21 mouse cellular contexts compared by ENCODE assay signal in the genomic region with DNA sequence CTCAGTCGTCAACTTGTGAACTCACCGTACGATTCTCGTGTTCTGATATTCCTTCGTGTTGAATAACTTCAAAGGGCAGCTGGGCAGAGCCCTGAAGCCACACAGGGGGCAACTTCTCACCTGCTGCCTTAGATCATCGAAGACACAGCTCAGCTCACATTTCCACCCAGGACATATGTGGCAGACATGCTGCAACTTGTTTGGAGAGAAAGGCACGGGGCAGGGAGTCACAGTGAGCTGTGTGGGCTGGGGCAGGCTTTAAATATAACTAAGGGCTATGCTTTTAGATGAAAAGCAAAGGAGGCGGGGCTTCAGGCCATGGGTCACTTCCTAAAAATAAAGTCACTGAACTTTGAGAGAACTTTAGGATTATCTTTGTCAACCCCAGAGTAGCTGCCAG. TPM values are rescaled to one million over a fixed set of nuclear protein-coding genes. Genes with fewer than 3 reads are reported as not detected.
DNase-seq lines count a peak whose midpoint lies in the region; ATAC-seq and TF ChIP-seq lines count a peak whose summit lies in the region.
"Had no signal": no experiment of that assay in that cellular context is flagged by ENCODE, and none has a peak within 500 bp of the region (broad histone marks: within the 10 kb centered on the region; RNA-seq: fewer than 3 reads in every experiment).

No protein-coding gene starts in this region.

- no peak overlapping the region for H3K4me3 ChIP-seq in heart, embryonic 14.5 days (ENCODE audit: control insufficient read depth in 1 of 2, insufficient read depth in 1 of 2, low read depth in 1 of 2, low read length in 2 of 2)
- no peak overlapping the region for H3K4me3 ChIP-seq in heart, embryonic 11.5 days (ENCODE audit: low read depth, low read length)
- H3K4me3 ChIP-seq in C2C12 (ENCODE audit: insufficient read depth, poor library complexity, severe bottlenecking): no peak overlapping the region
- H3K4me3 ChIP-seq in embryonic fibroblast, embryonic 13.5 days (ENCODE audit: insufficient read depth, low read length): no peak overlapping the region
- H3K4me3 ChIP-seq in left cerebral cortex, adult 2 months: no peak overlapping the region
- H3K4me3 ChIP-seq: erythroblast, embryonic 14.5 days; forebrain, embryonic 13.5 days; heart, embryonic 12.5 days; limb, embryonic 12.5 days; liver, embryonic 15.5 days; midbrain, embryonic 13.5 days; neural tube, embryonic 13.5 days had no signal

- no peak overlapping the region for H3ac ChIP-seq in C2C12 (ENCODE audit: control insufficient read depth, insufficient read length, low read depth)

- no peak overlapping the region for H3K4me2 ChIP-seq in heart, embryonic 14.5 days (ENCODE audit: low read length)
- no peak overlapping the region for H3K4me2 ChIP-seq in heart, embryonic 11.5 days
- H3K4me2 ChIP-seq: forebrain, embryonic 13.5 days; heart, embryonic 12.5 days; limb, embryonic 12.5 days; liver, embryonic 15.5 days; midbrain, embryonic 13.5 days; neural tube, embryonic 13.5 days had no signal

- intact Hi-C loops in left cerebral cortex, adult 2 months (cut with DNase I): no loop called here
- intact Hi-C loops in left cerebral cortex, postnatal 36 days (cut with DNase I): no loop called here

- H3K4me1 ChIP-seq in heart, embryonic 14.5 days (ENCODE audit: control insufficient read depth in 2 of 2, insufficient read depth in 2 of 2, low read length in 2 of 2): peaks cover 10 to 20% of the 10 kb centered on the region in 2 experiments
- H3K4me1 ChIP-seq in heart, embryonic 11.5 days (ENCODE audit: control insufficient read depth, insufficient read depth, low read length): peaks cover 12% of the 10 kb centered on the region; the same call in 1 of the 2 replicates
- H3K4me1 ChIP-seq in embryonic fibroblast, embryonic 13.5 days (ENCODE audit: control insufficient read depth, insufficient read depth, low read length): peaks cover 12% of the 10 kb centered on the region
- H3K4me1 ChIP-seq: forebrain, embryonic 13.5 days; liver, embryonic 15.5 days; midbrain, embryonic 13.5 days; neural tube, embryonic 13.5 days had no signal

- H3K79me2 ChIP-seq in C2C12 (ENCODE audit: control insufficient read depth, insufficient read depth): no peaks in the 10 kb centered on the region

- no peaks in the 10 kb centered on the region for H3K27me3 ChIP-seq in heart, embryonic 14.5 days (ENCODE audit: control insufficient read depth, insufficient read depth, low read length)
- H3K27me3 ChIP-seq in heart, embryonic 11.5 days (ENCODE audit: control insufficient read depth, insufficient read depth, low read length): no peaks in the 10 kb centered on the region
- no peaks in the 10 kb centered on the region for H3K27me3 ChIP-seq in C2C12 (ENCODE audit: control insufficient read depth, insufficient read depth, insufficient read length)
- H3K27me3 ChIP-seq: forebrain, embryonic 13.5 days; heart, embryonic 12.5 days; limb, embryonic 12.5 days; liver, embryonic 15.5 days; midbrain, embryonic 13.5 days; neural tube, embryonic 13.5 days had no signal

- no peak for TF ChIP-seq CTCF in C2C12 (IDR thresholded peaks at IDR 0.05; ENCODE audit: control insufficient read depth, insufficient read depth, insufficient read length)
- TF ChIP-seq CTCF in embryonic fibroblast, embryonic 13.5 days (IDR thresholded peaks at IDR 0.05; ENCODE audit: borderline replicate concordance, insufficient read depth, low read length): no peak
- no peak for TF ChIP-seq CTCF in left cerebral cortex, adult 2 months (IDR thresholded peaks at IDR 0.05)

- H3K79me3 ChIP-seq in C2C12 (ENCODE audit: low read depth): no peaks in the 10 kb centered on the region

- no peak for TF ChIP-seq POLR2A in embryonic fibroblast, embryonic 13.5 days (IDR thresholded peaks at IDR 0.05; ENCODE audit: low read depth, low read length)

- no peaks in the 10 kb centered on the region for H3K36me3 ChIP-seq in heart, embryonic 14.5 days (ENCODE audit: control insufficient read depth, insufficient read depth, low read length)
- H3K36me3 ChIP-seq in heart, embryonic 11.5 days (ENCODE audit: control insufficient read depth, insufficient read depth, low read length): no peaks in the 10 kb centered on the region
- H3K36me3 ChIP-seq in C2C12 (ENCODE audit: control insufficient read depth, insufficient read depth): no peaks in the 10 kb centered on the region
- H3K36me3 ChIP-seq: liver, embryonic 15.5 days; midbrain, embryonic 13.5 days; neural tube, embryonic 13.5 days had no signal

- no peak for ATAC-seq in heart, embryonic 14.5 days (ENCODE audit: insufficient number of reproducible peaks, insufficient read depth, low FRiP score, low read depth)
- ATAC-seq in heart, embryonic 11.5 days (replicated peaks; ENCODE audit: insufficient number of reproducible peaks, low FRiP score, low TSS enrichment): no peak
- ATAC-seq: forebrain, embryonic 13.5 days; hindbrain, postnatal 0 days; intestine, postnatal 0 days; midbrain, embryonic 13.5 days had no signal

- DNase-seq in embryo, embryonic 10.5 days (ENCODE audit: low spot score): peak; percentile 39
- DNase-seq in left cerebral cortex, adult 2 months (ENCODE audit: extremely low spot score in 1 of 2, low spot score in 2 of 2): no peak
- DNase-seq in left cerebral cortex, postnatal 36 days (ENCODE audit: low spot score in 2 of 2): no peak
- DNase-seq: cerebellum, adult 8-10 months; gastrocnemius, postnatal 14 days; kidney, postnatal 14 days; thymus, adult 2 months had no signal

- H3K9me3 ChIP-seq in heart, embryonic 14.5 days (ENCODE audit: control insufficient read depth, low read length): no peaks in the 10 kb centered on the region
- no peaks in the 10 kb centered on the region for H3K9me3 ChIP-seq in heart, embryonic 11.5 days (replicated peaks; ENCODE audit: control insufficient read depth, low read length)
- H3K9me3 ChIP-seq: forebrain, embryonic 13.5 days; heart, embryonic 12.5 days; limb, embryonic 12.5 days; liver, embryonic 15.5 days; midbrain, embryonic 13.5 days; neural tube, embryonic 13.5 days had no signal

- H3K9ac ChIP-seq in heart, embryonic 14.5 days (ENCODE audit: low read length): 0 out of 2 replicates have a peak overlapping the region, but pooled peaks have one; percentile 25
- no peak overlapping the region for H3K9ac ChIP-seq in heart, embryonic 11.5 days (ENCODE audit: low read depth, low read length)
- H3K9ac ChIP-seq: forebrain, embryonic 13.5 days; heart, embryonic 12.5 days; limb, embryonic 12.5 days; liver, embryonic 15.5 days; midbrain, embryonic 13.5 days; neural tube, embryonic 13.5 days had no signal

- 0 out of 4 replicates have a peak overlapping the region, but pooled peaks of 1 of the 2 experiments have one; percentile 28 for H3K27ac ChIP-seq in heart, embryonic 14.5 days (replicated peaks in 1 of 2; ENCODE audit: control insufficient read depth in 1 of 2, insufficient read depth in 1 of 2, low read depth in 2 of 2, low read length in 2 of 2)
- H3K27ac ChIP-seq in heart, embryonic 11.5 days (ENCODE audit: low read depth, low read length): no peak overlapping the region
- H3K27ac ChIP-seq in embryonic fibroblast, embryonic 13.5 days (ENCODE audit: insufficient read depth, low read length): peak overlapping the region; percentile 97; the same call in 1 of the 2 replicates
- H3K27ac ChIP-seq in left cerebral cortex, adult 2 months: no peak overlapping the region
- H3K27ac ChIP-seq: forebrain, embryonic 13.5 days; hindbrain, postnatal 0 days; limb, embryonic 12.5 days; liver, embryonic 15.5 days; macrophage; midbrain, embryonic 13.5 days; neural tube, embryonic 13.5 days had no signal

- WGBS in heart, embryonic 14.5 days: 60% methylated on average over 8 of the region's 8 CpGs
- WGBS in heart, embryonic 11.5 days (ENCODE audit: insufficient replicate concordance): 68% methylated on average over 8 of the region's 8 CpGs

TF ChIP-seq in C2C12, 6 proteins besides CTCF, POLR2A, EP300 and RAD21:
- TF ChIP-seq USF1 (IDR thresholded peaks at IDR 0.05; ENCODE audit: low read depth) (no peak), MYOD1 (IDR thresholded peaks at IDR 0.05; ENCODE audit: control insufficient read depth, insufficient read length, low read depth) (peak; percentile 41)

RNA-seq across cellular contexts. Expression of a gene that starts 51.3 kb away (rescaled TPM):
- 36.2 and 38.1 TPM in 2 replicates for polyA plus RNA-seq in heart, embryonic 14.5 days (2014; fragmentation: Nextera tagmentation; extraction: Ambion mirVana)
- 45.4 and 51.9 TPM in 2 replicates for polyA plus RNA-seq in heart, embryonic 11.5 days (2014; fragmentation: Nextera tagmentation; extraction: Ambion mirVana)
- polyA plus RNA-seq in C2C12 (2012; fragmentation: generic; extraction: Trizol): 41.8 TPM
- polyA plus RNA-seq in embryonic fibroblast, embryonic 13.5 days (2011; ENCODE audit: insufficient read length, low read depth, missing spikeins): 152 and 252 TPM in 2 replicates
- total RNA-seq in left cerebral cortex, adult 2 months (2021): 1 to 10 TPM; 8.5 to 9.3 TPM
- 1 to 10 TPM; 8.2 to 8.4 TPM for total RNA-seq in left cerebral cortex, postnatal 36 days (2021)
